Mouse (Mus musculus) heart, postnatal 0 days (tissue): ENCODE measurements around the gene Celf2.

ENCODE experiments used
- CTCF ChIP-seq: IDR thresholded peaks from 2 replicates; pipeline ENCODE4 v1.5.1; 2016; ENCODE audit warnings: antibody characterized with exemption, control low read depth, low read depth
- EP300 ChIP-seq: IDR thresholded peaks from 2 replicates; pipeline ENCODE4 v1.6.1; 2016; ENCODE audit warnings: antibody characterized with exemption, low read depth

- TF ChIP-seq CTCF (no peak), EP300 (no peak)
These were observed 425.8 kb downstream of the Celf2 start for GRCm38 (mm10) chr2:7083489-7084090.
